Mouse (Mus musculus) heart, postnatal 25 days (tissue): ENCODE data around the gene Nfam1. TPM values are rescaled to one million over a fixed set of nuclear protein-coding genes. Genes with fewer than 3 reads are reported as not detected.

Experiments
- DNase-seq: peaks from one replicate; pipeline ENCODE4 v3.0.0; 2022; ENCODE audit warnings: low spot score
- intact Hi-C: fragments of 180-260 bp; cut with DNase I; formaldehyde crosslinking; loops from one replicate; pipeline ENCODE4 v1.15.1; 2025
- total RNA-seq, 2 experiments: library from RNA; stranded (reverse); gene quantifications; 2 replicates each; pipeline ENCODE4 v1.2.3; 2021

Gene Nfam1
- total RNA-seq, 2 experiments from 2014 or later = 2.9 TPM

DNA sequence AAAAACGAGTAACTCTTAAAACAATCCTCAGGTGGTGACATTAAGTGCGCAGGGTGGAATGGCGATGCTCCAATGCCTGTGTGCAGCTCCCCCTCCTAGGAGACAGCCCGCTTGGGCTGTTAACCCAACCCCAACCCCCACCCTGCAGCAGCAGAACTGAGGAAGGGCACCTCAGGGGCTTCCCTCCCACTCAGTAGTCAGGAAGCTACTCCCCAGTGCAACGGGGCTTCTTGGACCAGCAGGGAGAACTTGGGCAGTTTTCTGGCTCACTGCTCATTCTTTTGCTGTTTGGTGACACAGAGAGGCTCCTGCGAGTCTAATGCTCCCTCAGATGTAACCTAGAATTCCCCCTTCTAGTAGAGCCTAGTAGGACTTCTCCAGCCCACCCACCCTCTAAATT lies 65.2 kb downstream of the Nfam1 start:
- DNase-seq = no peak
- intact Hi-C loops = no loop called here

DNA sequence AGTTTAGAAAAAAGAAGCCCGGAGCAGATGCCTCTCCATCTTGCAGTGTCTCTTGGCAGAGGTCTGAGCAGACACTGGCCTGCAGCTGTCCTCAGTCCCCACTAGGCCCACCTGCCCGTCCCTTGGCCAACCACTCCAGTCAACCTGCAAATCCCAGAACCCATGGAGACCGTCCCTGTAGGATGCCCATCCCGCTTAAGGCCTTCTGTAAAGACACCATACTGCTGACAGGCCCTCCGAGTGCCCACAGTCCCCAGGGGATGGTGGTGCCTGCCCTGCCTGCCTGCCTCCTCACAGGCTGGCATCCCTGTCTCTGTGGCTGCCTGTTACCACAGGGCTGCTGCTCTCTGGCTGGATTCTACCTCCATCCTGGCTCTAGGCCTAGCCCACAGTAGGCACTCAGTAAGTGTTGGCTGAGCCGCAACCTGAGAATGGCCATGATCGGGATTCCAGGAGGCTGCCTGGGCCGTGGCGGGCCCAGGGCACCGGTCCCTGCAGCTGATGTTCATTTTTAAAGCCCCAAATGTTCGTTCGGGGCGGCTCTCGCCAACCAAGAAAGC lies 68.8 kb downstream of the Nfam1 start:
- intact Hi-C loops = no loop called here
- no peak for DNase-seq

DNA sequence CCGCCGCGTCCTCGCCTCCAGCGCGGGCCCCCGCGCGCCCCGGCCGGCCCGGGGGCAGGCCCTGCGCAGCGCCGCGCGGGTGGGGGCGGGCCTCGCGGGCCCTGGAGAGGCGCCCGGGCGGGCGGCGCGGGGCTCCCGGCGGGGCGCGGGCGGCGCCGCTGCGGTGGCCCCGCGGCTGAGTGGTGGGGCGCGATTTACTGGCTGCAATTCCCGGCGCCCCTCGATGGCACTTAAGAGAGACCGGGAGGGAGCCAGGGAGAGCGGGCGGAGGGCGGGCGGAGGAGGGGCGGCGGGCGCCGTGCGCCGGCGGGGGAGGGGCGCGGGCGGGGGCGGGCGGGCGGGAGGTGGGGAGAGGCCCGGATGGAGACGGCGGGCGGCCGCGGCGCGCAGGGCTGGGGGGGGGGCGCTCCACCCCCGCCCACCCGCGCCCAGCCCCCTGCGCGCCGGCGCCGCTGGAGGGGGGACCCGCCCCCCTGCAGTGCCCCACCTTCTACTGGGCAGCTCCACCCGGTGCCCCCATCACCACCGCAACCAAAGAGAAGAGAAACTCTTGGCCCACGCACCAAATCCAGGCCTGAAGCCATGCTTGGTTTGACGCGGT lies 69.5 kb downstream of the Nfam1 start:
- intact Hi-C loops = no loop called here
- no peak for DNase-seq

DNA sequence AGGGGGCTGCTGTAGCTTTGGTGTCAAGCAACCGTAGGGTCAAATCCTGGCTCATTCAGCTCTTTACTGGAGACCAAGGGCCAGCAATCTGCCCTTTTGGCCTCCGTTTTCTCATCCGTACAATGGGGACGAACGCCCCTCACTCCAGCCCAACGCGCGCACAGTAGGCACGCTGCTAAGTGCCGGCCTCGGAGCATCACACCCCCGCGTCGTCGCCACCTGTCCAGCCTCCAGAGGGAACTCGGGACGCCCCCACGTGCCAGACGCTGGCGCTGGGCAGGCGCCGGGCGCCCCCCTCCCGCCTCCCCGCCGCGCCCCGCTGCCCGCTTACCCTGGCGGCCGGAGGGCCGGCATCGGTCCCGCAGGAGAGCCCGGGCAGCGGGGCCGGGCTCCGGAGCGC lies 70.0 kb downstream of the Nfam1 start:
- no peak for DNase-seq
- intact Hi-C loops = no loop called here

DNA sequence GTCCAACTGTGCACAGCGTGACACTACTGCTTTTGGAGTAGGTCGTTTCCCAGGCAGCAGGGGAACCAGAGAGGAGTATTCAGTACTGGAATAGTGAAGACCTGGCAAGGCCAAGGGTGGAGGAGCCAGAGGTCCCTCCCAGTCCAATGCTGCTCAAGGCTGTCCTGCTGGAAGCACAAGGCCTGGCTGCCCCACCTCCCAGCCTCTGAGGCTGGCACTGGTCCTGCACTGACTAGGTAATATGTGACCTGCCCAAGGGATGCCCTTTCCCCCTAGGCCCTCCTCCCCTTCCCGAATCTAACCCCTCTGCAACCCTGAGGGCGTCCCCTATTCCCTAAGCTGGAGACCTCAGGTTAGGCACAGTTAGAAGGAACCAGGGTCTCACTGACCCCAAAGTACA lies 70.6 kb downstream of the Nfam1 start:
- no peak for DNase-seq
- intact Hi-C loops = no loop called here

DNA sequence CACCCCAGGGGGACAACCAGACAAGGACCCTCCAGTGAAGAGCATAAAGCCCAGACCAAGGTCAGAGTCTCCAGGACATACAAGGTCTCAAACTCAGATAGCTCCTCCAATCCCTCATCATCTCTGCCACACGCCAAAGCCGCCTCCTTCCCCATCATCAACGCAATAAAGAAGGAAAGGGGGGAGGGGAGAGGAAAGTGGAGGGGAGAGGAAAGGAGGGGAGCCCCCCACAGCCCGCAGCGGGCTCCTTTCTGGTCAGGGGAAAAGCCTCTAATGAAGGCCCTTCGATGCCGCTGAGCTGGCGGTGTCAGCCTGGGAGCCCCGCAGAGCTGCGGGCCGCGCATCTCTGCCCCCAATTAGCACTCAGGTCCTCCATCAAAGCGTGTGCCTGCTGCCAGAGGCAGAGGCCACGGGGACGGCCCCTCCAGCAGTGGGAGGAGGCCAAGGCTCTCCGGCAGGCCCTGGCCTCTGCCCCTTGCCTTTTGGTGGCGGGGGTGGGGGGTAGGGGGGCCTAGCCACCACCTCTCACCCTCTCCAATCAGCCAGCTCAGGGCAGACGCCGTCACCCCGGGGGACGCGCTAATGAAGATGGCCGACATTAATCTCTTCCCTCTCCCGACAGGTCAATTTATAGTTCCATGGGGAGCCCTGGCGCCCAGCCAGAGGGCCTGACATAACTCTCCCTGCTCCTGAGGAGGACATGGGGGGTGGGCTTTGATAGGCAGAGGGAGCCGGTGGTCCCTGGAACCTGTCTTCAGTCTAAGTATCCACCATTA lies 72.1 kb downstream of the Nfam1 start:
- DNase-seq = no peak
- intact Hi-C loops = no loop called here

DNA sequence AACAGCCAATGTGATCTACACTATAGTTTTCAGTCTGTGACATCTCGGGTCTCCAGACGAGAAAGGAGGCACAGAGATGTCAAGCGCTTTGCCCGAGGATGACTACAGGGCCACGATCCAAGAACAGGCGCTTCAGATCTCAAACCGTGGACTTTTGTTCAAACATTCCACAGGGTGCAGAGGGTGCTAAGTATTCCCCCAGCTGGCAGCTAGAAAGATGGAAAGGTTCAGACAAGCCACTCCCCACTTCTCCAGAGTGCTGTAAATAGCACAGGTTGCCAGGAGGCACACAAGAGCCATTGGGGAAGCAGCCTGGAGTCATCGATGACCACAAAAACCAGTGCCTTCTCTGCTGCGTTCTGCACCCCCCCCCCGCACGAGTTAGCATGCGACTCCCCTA lies 74.0 kb downstream of the Nfam1 start:
- intact Hi-C loops = no loop called here
- DNase-seq = no peak

DNA sequence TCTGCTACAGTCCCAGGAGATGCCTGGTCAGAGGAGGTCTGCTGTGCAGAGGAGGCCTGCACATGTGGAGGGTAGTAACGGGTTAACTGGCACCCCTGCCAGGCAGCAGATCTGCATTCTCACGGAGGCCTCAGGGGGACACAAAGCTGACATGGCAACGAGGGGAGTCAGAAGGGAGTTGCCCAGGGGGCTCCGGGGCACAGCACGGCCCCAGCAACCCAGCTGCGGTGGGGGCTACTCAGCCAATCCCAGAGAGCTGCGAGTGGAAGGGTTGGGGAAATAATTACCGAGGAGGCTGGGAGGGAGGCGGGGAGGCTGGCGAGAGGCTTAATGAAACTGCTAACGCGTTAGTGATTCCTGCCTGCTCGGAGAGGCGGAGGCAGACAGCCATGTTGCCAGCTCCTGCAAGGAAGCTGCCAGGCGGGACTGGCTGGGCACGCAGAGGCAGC lies 74.8 kb downstream of the Nfam1 start:
- intact Hi-C loops = no loop called here
- DNase-seq = no peak

DNA sequence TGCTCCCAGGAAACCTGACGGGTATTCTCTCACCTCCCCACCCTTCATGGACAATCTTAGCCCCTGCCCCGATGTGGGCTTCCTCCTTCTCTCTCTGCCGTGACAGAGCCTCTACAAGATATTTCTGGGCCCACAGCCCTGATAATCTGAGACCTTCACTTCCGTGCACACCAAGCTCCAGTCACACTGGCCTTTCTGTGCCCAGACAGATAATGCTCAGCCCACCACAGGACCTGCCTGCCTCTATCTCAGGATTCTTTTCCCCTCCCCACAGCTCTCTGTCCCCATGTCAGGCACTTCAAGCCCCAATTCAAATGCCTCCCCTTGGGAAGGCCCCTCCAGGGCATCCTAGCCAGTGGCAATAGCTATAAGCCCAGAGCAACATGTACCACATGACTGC lies 76.4 kb downstream of the Nfam1 start:
- intact Hi-C loops = no loop called here
- DNase-seq = no peak

DNA sequence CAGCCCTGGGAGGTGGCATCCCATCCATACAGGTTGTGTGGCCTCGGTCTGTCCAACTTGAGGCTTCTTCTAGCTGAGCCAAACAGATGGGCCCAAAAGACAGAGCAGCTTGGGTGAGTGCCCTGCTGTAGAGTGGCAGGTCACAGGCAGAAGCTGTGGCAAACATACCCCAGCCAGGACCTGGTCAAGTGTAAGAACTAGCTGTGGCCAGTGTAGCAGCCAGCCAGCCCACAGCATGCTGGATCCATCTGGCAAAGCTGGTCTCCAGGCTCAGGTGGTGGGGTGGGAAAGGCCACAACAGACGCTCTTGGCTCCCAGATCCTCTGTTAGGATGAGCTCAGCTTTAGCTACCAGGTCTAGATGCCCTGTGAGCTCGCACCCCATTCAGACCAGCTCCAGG lies 76.8 kb downstream of the Nfam1 start:
- intact Hi-C loops = no loop called here
- DNase-seq = no peak

DNA sequence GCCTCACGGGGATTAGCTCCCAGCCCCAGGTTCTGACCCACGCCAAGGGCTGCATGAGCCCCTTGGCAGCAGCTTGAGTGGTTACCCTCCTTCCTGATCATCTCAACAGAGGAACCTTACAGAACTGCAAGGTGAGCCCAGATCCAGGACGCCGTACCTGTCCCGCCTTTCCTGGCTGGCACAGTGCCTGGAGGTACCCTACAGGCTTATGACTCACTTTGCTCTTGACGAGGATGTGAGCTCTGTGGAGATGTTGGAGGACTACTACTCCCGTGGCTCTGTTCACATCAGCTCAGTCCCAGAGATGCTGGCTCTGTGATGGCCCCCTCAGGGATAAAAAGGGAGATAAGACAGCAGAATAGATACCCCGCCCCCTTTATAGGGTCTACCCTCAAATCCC lies 77.8 kb downstream of the Nfam1 start:
- DNase-seq = no peak
- intact Hi-C loops = no loop called here

DNA sequence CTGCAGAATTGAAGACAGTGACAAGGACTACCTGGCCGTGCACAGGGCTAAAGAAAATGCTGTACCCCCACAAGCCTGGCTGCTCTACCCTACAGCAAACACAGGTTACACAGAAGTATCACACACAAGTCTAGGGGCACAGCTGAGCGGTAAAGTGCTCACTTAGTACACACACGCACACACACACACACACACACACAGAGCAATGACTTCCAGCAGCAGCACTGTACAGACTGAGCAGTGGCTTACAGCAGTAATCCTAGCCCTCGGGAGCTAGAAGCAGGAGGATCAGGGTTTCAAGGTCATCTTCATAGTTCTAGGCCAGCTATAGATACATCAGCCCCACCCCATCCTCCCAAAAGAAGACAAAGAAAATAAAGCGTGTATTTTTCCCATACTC lies 79.1 kb downstream of the Nfam1 start:
- DNase-seq = no peak
- intact Hi-C loops = no loop called here

DNA sequence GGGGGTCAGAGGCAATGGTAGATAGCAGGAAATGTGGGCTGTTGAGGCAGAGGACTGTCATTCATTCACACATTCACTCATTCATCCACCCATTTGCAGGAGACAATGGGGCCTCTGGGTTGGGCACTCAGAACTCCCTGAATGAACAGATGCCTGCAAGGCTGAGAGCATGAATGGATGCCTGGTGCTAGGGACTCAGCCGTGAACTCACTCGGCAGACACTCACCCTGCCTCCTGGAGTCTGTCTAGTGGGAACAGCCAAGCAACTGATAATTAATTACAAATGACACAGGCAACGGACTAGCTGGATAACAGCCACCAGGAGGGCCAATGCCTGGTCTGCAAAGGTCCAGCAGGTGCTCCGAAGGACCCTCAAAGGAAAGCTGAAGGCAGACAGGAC lies 80.0 kb downstream of the Nfam1 start:
- no peak for DNase-seq
- intact Hi-C loops = no loop called here

DNA sequence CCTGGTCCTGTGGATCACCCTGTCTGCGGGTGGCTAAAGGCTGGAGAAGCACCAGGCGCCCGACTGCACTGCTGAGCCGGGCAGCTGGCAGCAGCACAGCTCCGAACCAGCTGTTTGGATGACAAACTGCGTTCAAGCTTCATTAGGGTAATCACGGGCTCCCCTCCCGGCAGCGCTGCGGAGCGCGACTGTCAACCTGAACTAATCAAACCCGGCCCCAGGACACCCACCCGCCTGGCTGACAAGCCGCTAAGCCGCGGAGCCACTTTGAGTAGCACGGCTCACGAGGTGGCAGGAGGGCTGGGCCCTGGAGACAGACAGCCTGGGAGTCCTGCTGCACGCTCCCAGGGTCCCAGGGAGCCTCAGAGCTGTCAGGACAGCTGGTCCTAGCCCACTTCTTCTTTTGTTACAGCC lies 80.8 kb downstream of the Nfam1 start:
- intact Hi-C loops = no loop called here
- DNase-seq = no peak

DNA sequence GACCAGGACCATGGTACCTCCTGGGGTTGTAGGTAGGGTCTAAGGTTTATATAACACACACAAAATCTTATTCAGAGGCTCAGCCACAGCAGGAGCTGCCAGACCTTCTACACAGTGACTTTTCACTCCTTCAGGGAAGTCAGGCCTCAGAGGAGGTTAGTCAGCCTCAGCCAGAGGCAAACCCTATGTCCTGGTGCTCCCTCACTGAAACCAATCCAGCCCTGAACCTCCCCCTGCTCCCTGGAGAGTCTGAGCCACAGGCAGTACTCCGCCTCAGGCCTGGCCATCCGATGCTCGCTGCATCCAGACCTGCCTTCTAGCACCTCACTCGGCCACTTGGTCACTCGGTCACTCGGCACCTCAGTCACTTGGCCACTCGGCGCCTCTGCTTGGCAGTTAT lies 82.9 kb downstream of the Nfam1 start:
- intact Hi-C loops = no loop called here

DNA sequence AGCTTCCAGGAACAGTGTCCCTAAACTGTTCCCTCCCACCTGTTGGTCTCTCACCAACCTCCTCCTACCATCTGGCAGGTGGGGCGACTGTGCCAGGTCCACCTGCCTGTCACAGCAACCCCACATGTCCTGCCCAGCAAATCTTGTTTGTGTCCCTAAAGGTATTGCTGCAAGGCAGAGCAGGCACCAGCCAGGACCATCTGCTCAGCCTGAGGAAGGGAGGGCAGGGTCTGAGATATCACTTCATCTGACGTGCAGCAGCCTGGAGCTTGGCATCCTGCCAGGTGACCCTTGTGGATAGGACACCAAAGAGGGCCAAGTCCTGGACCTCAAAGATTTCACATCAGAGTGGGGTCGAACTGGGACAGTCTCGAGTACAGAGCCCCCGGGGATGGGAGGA lies 85.7 kb downstream of the Nfam1 start:
- DNase-seq = no peak
- intact Hi-C loops = no loop called here

More for the DNA sequence above, 82.9 kb downstream of the Nfam1 start:
- no peak for DNase-seq

DNA sequence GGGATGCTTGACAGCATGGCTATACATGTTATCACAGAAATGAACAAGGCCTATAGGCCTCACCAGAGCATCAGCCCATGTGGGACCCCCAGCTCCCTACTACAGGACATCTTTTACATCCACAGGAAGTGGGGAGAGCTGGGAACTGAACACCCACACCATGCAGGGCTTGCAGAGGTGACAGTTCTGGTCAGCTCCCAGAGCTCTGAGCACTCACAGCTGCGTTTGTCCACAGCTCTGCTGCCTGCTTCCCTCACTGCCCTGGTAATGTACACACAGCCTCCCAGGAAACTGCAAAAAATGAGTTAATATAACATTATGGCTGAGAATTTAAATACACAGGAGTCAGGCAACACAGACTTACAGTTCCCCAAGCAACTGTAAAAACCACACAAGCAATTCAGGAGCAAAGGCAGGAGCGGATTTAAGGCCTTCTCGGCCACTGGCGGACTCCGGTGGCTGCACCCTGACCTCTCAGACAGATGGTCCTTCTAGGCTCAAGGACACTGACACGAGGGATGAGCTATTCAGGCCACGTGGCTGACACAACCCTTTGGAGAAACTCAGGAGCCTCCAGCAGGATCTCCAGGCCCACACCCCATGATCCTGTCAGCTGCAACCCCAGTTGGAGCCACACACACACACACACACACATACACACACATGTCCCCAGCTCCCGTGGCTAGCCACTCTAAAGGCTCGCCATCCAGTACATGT lies 88.5 kb downstream of the Nfam1 start:
- intact Hi-C loops = no loop called here
- DNase-seq = no peak
